Mouse (Mus musculus): ENCODE measurements around the gene Cntfr. TPM values are rescaled to one million over a fixed set of nuclear protein-coding genes. Genes with fewer than 3 reads are reported as not detected.

Cntfr gene
- total RNA-seq (2023; ENCODE audit: inconsistent age), result not detected in 4 replicates

DNA sequence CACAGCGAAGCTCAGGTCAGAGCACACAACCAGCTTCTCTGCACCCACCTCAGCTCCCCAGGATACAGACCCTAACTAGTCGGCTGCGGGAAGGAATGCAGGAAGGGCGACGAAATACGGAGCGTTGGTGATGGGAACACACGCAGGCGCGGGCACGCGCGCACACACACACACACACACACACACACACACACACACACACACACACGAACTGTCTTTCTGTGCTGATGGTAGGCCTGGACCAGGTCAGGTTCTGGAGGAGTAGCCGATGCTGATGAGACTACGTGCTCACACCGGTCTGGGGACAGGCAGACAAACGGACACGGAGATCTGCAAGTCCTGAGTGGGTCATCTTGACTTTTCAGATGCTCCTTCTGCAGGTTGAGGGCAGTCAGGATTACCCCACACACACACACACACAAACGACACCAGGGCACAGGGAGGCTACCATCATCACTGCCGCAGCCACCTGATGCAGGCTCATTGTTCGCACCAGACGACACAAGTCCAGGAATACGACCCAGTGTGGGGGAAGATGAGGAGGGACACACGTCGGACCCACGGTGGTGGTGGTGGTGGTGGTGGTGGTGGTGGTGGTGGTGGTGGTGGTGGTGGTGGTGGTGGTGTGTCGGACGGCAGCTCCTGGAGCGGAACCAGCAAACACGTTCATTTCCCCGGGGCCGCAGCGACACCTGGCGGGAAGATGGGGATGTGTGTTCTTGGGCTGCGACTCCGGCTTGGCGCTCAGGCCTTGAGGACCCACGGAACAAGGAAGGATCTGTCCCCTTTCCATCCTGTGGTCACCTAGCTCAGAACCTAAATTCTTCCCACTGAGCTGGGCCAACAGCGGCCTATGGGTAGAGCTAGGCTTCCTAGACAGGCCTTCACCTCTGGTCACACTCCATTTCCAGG lies at the start of gene Cntfr:
Cntfr (minus strand) TSS at position 160 of the 912 bp plus-strand sequence.

DNA sequence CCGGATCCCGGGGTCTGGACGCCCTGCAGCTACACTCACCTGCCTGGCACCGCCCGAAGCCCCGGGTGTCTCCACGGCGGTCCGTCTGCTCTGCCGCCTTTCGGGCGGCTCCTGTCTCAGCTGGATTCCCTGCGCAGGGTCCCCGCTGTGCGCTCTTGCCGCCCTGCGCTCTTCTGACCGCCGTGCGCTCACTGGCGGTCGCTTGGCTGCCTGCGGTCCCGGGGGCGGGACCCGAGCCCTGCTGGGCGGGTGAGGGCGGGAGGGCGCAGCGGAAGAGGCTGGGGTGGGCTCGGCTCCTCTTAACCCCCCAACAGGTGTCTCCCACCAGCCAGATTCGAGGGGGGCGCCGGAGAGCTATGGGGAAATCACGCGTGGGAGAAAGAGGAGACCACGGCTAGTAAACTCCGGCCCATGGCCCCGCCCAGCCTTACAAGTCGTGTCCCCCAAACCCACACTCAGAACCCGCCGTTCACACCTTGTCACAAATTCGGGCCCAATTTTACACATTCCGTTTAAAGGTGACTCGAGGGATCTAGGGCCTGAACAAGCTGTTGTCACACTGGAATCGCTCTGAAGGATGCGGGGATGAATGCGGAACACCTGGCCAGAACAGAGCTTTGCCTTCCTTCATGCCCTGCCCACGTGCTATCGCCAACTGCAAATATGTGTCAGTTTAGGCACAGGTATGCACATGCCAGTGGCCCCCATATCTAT lies 34.3 kb upstream of the Cntfr start, which contains the start of gene Arid3c:
Arid3c (minus strand) TSS at position 91 of the 714 bp plus-strand sequence.

DNA sequence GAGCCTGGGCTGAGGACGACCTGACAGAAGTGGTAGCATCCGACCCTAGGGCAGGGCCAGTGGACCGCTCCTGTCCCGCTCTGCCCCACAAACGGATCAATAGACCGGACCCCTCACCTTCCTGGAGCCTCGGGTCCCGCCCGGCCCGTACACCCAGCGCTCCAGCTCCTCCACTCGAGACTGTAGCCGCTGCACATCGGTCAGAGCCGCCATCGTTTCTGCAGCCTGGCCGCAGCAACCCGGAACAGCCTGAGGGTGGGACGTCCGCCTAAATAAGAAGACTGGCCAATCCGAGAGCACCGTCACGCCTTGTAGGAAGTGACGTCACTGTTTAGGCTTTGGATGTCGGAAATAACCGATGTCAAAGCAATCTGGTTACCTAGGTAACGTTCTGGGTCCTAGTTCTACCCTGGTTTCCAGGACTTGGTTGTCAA lies 26.0 kb upstream of the Cntfr start, which contains the start of gene Dctn3:
Dctn3 (minus strand) TSS at position 253 of the 434 bp plus-strand sequence.

DNA sequence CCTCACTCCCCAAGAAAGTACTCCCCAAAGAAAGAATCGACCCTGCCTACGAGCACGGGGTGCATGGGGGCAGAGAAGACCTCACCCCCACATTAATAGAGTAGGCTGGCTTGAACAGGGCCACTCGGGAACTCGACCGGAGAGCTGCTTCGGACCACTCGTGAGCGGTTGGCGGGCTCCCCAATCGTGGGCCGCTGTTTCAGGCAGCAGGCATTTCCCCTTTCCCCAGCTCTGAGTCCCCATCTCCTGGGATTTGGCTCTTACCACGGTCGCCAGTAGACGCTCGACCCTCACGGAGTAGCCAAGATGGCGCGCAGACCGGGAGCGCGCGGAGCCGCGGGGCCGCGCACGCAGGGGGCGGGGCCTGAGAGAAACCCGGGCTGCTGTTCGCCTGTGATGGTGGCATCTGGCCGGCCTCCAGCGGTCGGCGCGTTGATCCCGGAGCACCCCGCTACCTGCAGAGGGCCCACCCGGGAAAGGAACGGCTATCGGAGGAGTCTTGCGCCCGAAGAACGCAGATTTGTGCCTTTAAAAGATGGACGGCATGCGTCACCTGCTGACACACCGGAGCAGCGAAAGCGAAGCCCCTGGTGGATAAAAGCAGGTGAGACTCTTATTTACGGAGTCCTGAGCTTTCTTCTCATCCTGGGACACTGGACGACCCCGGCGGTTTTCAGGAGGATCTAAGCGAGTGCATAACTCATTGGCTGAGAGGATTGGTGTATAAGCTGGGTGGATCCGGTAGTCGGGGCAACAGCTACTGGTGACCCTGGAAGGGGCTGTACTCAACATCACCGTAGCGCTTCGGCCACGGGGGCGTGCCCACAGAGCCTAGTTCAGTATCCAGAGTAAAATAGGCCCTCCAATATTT lies 16.5 kb upstream of the Cntfr start, which contains the start of gene Rpp25l:
Rpp25l (minus strand) TSS at position 338 of the 871 bp plus-strand sequence.

DNA sequence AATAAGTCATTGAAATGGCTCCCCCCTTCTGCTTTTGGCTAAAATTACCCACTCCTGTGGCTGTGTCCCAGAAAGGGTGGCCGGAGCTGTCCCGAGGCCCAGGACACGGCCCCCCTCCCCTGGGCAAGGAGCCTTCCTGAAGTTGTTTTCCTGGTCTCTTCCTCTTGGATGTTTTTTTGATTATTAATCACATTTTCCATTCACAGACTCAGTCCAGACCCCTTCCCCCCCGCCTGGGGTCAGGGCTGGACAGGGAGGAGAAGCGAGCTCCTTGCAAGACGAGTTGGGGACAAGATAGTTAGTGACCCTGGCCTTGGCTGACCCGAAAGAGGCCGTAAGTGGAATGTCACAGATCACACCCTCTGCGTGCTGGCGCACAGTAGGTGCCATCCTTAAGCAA lies 2.9 kb upstream of the Cntfr start, which contains the start of gene Il11ra1:
Il11ra1 (plus strand) TSS at position 207 of the 400 bp plus-strand sequence.

DNA sequence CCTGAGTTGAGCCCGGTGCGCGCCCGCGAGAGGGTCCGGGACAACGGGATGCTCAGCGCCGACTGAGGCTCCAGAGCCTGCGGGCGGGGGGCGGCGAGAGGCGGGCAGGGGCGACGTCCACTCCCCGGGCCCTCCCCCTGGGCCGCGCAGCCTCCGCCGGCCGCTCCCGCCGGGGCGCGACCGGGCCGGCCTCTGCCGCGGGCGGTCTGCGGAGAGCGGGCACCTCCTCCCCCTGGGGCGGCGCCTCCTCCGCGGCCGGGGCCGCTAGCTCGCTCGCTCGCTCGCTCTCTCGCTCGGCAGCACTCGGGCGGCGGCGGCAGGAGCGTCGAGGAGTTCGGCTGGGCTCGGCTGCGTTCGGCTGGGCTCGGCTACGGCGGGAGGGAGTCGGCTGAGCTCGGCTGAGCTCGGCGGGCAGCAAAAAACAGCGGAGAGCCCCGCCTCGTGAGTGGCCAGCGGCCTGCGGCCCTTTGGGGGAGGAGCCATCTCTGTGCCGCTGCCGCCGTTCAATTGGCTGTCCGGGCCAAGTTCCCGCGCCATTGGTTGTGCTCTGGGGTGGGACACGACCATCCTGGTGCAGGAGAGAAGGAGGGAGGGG lies 56.9 kb downstream of the Cntfr start, which contains the start of gene Enho:
Enho (minus strand) TSS at position 412 of the 595 bp plus-strand sequence.

Other genes starting within 250 kb of the Cntfr start
- gene Kif24, start 232.2 kb downstream of the Cntfr start, total RNA-seq (2023; ENCODE audit: inconsistent age), result 3.0 to 4.6 TPM (median 3.5 TPM) in 4 replicates
- 3.7 to 5.9 TPM (median 5.3 TPM) in 4 replicates for gene Nudt2, start 231.9 kb downstream of the Cntfr start, total RNA-seq (2023; ENCODE audit: inconsistent age)
- not detected in 4 replicates for gene AI464131, start 194.0 kb downstream of the Cntfr start, total RNA-seq (2023; ENCODE audit: inconsistent age)
- not detected in 4 replicates for gene 1110017D15Rik, start 179.8 kb downstream of the Cntfr start, total RNA-seq (2023; ENCODE audit: inconsistent age)
- gene Fam219a, start 127.6 kb downstream of the Cntfr start, total RNA-seq (2023; ENCODE audit: inconsistent age), result 13.8 to 14.4 TPM (median 14.4 TPM) in 4 replicates
- gene Dnaic1, start 127.3 kb downstream of the Cntfr start, total RNA-seq (2023; ENCODE audit: inconsistent age), result not detected in 4 replicates
- gene Enho, start 56.8 kb downstream of the Cntfr start, total RNA-seq (2023; ENCODE audit: inconsistent age), result not detected in 4 replicates
- 13.9 to 18.6 TPM (median 15.3 TPM) in 4 replicates for gene Il11ra1, start 2.9 kb upstream of the Cntfr start, total RNA-seq (2023; ENCODE audit: inconsistent age)
- gene Rpp25l, start 16.4 kb upstream of the Cntfr start, total RNA-seq (2023; ENCODE audit: inconsistent age), result 30.3 to 35.1 TPM (median 34.0 TPM) in 4 replicates
- gene Dctn3, start 26.1 kb upstream of the Cntfr start, total RNA-seq (2023; ENCODE audit: inconsistent age), result 50.6 to 69.0 TPM (median 61.6 TPM) in 4 replicates
- gene Arid3c, start 34.1 kb upstream of the Cntfr start, total RNA-seq (2023; ENCODE audit: inconsistent age), result not detected in 4 replicates
- 52.6 to 62.3 TPM (median 55.4 TPM) in 4 replicates for gene Galt, start 58.1 kb upstream of the Cntfr start, total RNA-seq (2023; ENCODE audit: inconsistent age)
- 16.1 to 19.6 TPM (median 18.2 TPM) in 4 replicates for gene Sigmar1, start 59.1 kb upstream of the Cntfr start, total RNA-seq (2023; ENCODE audit: inconsistent age)
- 8.4 to 14.2 TPM (median 11.9 TPM) in 4 replicates for gene Ccl27a, start 77.2 kb upstream of the Cntfr start, total RNA-seq (2023; ENCODE audit: inconsistent age)
- gene Gm21541, start 206.5 kb upstream of the Cntfr start, total RNA-seq (2023; ENCODE audit: inconsistent age), result not detected in 4 replicates
- gene Gm20878, start 244.5 kb upstream of the Cntfr start, total RNA-seq (2023; ENCODE audit: inconsistent age), result 1.4 to 8.2 TPM (median 1.9 TPM) in 4 replicates